Mouse (Mus musculus): ENCODE measurements around the gene Nt5c2. TPM values are rescaled to one million over a fixed set of nuclear protein-coding genes. Genes with fewer than 3 reads are reported as not detected.

Gene Nt5c2
- polyA plus RNA-seq, 1 experiment from 2014 or later, result 45.3 TPM

DNA sequence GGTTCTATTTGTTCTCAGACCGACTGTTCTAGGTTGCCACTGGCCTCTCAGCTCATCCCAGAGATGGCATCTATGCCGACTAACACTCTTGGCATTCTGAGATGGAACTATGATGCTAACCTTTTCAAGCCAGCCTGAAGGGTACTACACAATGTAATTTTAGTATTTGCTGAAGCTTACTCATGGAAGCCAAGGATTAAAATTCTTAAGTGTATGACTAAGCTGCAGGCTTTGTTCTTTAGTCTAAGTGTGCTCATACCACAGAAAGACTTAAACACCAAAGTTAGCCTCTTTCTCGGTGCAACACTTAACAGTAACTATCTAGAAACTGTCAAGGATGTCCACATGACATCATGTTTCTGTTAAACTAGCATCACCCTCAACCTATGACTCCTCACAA lies 122.1 kb downstream of the Nt5c2 start:
- H3K4me3 ChIP-seq (ENCODE audit: low read depth, low read length), result no peak overlapping the region
- no peak overlapping the region for H3K27ac ChIP-seq (ENCODE audit: low read length)
- no peaks in the 10 kb centered on the region for H3K9me3 ChIP-seq (ENCODE audit: low read length)
- WGBS, result 60% methylated on average over 3 of the region's 3 CpGs
- TF ChIP-seq EP300 (IDR thresholded peaks at IDR 0.05) (peak; percentile 91), CTCF (IDR thresholded peaks at IDR 0.05) (no peak)
- H3K4me1 ChIP-seq (ENCODE audit: insufficient read depth, low read depth, low read length), result no peaks in the 10 kb centered on the region; the same call in 1 of the 2 replicates
- DNase-seq (ENCODE audit: low spot score) (peak; percentile 76), ATAC-seq (peak; percentile 89)
- H3K4me2 ChIP-seq (replicated peaks; ENCODE audit: low read depth, low read length), result no peak overlapping the region
- H3K9ac ChIP-seq (replicated peaks; ENCODE audit: low read depth), result no peak overlapping the region
- H3K36me3 ChIP-seq (ENCODE audit: insufficient read depth, low read length), result peaks cover 46% of the 10 kb centered on the region
- no peaks in the 10 kb centered on the region for H3K27me3 ChIP-seq (replicated peaks; ENCODE audit: insufficient read depth, low read length)

DNA sequence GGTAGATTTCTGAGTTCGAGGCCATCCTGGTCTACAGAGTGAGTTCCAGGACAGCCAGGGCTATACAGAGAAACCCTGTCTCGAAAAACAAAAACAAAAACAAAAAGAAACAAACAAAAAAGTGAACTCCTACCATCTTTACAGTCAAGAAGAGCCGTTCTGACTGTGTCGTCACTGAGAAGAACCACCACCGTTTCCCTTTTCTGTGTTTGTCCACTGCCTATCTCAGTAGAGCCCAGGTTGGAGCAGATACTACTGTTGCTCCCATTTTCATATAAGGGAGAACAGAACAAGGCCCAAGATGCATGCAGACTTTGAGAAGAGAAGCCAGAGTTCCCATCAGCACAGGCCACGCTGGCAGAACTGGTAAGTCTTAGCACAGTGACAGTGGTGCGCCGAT lies 124.3 kb downstream of the Nt5c2 start:
- Histone ChIP-seq H3K4me1 (ENCODE audit: insufficient read depth, low read depth, low read length) (no peaks in the 10 kb centered on the region; the same call in 1 of the 2 replicates), H3K4me2 (replicated peaks; ENCODE audit: low read depth, low read length) (no peak overlapping the region), H3K36me3 (ENCODE audit: insufficient read depth, low read length) (peaks cover 31% of the 10 kb centered on the region; the same call in 1 of the 2 replicates), H3K27me3 (replicated peaks; ENCODE audit: insufficient read depth, low read length) (no peaks in the 10 kb centered on the region), H3K27ac (ENCODE audit: low read length) (no peak overlapping the region), H3K4me3 (ENCODE audit: low read depth, low read length) (no peak overlapping the region), H3K9ac (replicated peaks; ENCODE audit: low read depth) (no peak overlapping the region), H3K9me3 (ENCODE audit: low read length) (no peaks in the 10 kb centered on the region)
- DNase-seq (ENCODE audit: low spot score), result no peak
- WGBS, result 91% methylated on average over 8 of the region's 8 CpGs
- TF ChIP-seq EP300 (IDR thresholded peaks at IDR 0.05) (no peak), CTCF (IDR thresholded peaks at IDR 0.05) (no peak)
- no peak for ATAC-seq

DNA sequence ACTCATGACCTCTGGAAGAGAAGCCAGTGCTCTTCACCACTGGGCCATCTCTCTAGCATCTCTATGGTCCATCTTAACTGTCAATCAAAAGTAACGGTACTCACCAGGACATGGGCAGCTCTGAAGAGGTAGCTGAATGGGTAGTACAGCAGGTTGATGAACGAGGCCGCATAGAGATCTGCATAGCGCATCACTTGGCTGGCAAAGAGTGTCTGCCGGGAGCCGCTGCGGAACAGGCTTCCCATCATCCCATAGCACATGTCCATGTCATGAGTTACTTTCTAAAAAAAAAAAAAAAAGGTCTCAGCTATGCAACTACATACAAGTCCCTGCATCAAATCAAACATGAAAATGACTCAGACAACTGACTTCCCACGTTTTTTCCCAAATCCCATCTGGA lies 125.3 kb downstream of the Nt5c2 start:
- peaks cover 27% of the 10 kb centered on the region; the same call in 1 of the 2 replicates for H3K36me3 ChIP-seq (ENCODE audit: insufficient read depth, low read length)
- DNase-seq (ENCODE audit: low spot score), result no peak

DNA sequence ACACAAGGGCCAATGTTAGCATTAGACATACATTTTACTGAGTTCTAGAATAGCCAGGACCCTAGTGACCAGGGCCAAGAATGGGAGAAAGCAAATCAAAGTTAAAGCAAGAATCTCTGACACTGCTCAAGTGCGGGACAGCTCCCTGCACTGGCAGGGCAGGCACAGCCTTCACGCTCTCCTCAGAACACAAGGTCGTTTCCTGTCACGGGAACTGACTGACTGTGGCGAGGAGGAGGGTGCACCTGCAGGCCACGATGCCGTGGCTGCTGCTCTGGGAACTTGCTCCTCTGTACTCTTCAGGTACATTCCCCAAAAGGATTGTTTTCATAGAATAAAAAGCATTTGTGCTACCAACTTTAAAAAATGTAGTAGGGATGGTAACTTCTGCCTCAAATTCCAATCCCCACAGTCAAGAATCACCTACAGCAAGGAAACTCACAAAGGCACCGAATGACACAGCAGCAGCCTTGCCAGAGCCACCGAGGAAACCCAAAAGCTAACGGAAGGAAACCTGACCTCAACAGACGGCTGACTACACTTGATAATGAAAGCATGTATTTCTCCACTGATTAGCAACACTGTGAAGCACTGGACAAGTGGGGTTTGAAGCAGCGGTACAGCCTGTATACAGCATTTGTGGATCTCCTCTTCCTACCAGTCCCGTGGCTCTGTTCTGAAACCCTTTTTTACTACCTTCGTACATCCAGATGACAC lies 127.0 kb downstream of the Nt5c2 start:
- H3K9me3 ChIP-seq (ENCODE audit: low read length), result no peaks in the 10 kb centered on the region
- no peak overlapping the region for H3K27ac ChIP-seq (ENCODE audit: low read length)
- TF ChIP-seq EP300 (IDR thresholded peaks at IDR 0.05) (no peak), CTCF (IDR thresholded peaks at IDR 0.05) (no peak)
- no peak overlapping the region for H3K4me2 ChIP-seq (replicated peaks; ENCODE audit: low read depth, low read length)
- no peaks in the 10 kb centered on the region for H3K27me3 ChIP-seq (replicated peaks; ENCODE audit: insufficient read depth, low read length)
- peaks cover 23% of the 10 kb centered on the region; the same call in 1 of the 2 replicates for H3K36me3 ChIP-seq (ENCODE audit: insufficient read depth, low read length)
- H3K9ac ChIP-seq (replicated peaks; ENCODE audit: low read depth), result no peak overlapping the region
- H3K4me1 ChIP-seq (ENCODE audit: insufficient read depth, low read depth, low read length), result no peaks in the 10 kb centered on the region; the same call in 1 of the 2 replicates
- ATAC-seq, result no peak
- no peak for DNase-seq (ENCODE audit: low spot score)
- WGBS, result 51% methylated on average over 14 of the region's 14 CpGs
- H3K4me3 ChIP-seq (ENCODE audit: low read depth, low read length), result no peak overlapping the region

More for the DNA sequence above, 125.3 kb downstream of the Nt5c2 start:
- no peaks in the 10 kb centered on the region for H3K9me3 ChIP-seq (ENCODE audit: low read length)
- H3K27ac ChIP-seq (ENCODE audit: low read length), result no peak overlapping the region
- TF ChIP-seq CTCF (IDR thresholded peaks at IDR 0.05) (no peak), EP300 (IDR thresholded peaks at IDR 0.05) (no peak)
- no peak overlapping the region for H3K4me2 ChIP-seq (replicated peaks; ENCODE audit: low read depth, low read length)
- no peaks in the 10 kb centered on the region; the same call in 1 of the 2 replicates for H3K4me1 ChIP-seq (ENCODE audit: insufficient read depth, low read depth, low read length)
- ATAC-seq, result no peak
- 95% methylated on average over 8 of the region's 8 CpGs for WGBS
- H3K9ac ChIP-seq (replicated peaks; ENCODE audit: low read depth), result no peak overlapping the region
- no peaks in the 10 kb centered on the region for H3K27me3 ChIP-seq (replicated peaks; ENCODE audit: insufficient read depth, low read length)
- H3K4me3 ChIP-seq (ENCODE audit: low read depth, low read length), result no peak overlapping the region

DNA sequence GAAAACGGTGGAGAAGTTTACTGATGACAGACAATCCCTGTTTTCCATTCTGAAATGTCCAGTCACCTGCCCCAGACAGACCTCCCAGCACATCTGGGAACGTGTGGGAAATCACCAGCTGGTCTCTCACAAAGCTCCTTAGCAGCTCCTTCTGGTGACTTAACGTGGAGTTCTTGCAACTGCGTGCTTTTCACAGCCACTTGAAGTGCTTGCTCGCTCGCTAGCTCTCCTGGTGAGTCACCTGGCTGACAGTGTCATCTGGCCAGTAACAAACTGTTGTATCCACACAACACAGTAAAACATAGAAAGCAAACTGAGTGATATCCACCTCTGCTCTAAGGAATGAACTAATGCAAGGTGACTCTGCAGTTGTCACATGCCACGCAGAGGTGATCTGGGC lies 128.1 kb downstream of the Nt5c2 start:
- no peaks in the 10 kb centered on the region for H3K27me3 ChIP-seq (replicated peaks; ENCODE audit: insufficient read depth, low read length)
- no peak overlapping the region for H3K4me3 ChIP-seq (ENCODE audit: low read depth, low read length)
- H3K36me3 ChIP-seq (ENCODE audit: insufficient read depth, low read length), result peaks cover 23% of the 10 kb centered on the region; the same call in 1 of the 2 replicates
- TF ChIP-seq CTCF (IDR thresholded peaks at IDR 0.05) (no peak), EP300 (IDR thresholded peaks at IDR 0.05) (no peak)
- WGBS, result 61% methylated on average over 7 of the region's 7 CpGs
- peak; percentile 77 for ATAC-seq
- H3K9me3 ChIP-seq (ENCODE audit: low read length), result no peaks in the 10 kb centered on the region
- H3K4me2 ChIP-seq (replicated peaks; ENCODE audit: low read depth, low read length), result no peak overlapping the region
- no peak overlapping the region for H3K9ac ChIP-seq (replicated peaks; ENCODE audit: low read depth)
- H3K4me1 ChIP-seq (ENCODE audit: insufficient read depth, low read depth, low read length), result no peaks in the 10 kb centered on the region; the same call in 1 of the 2 replicates
- 0 out of 2 replicates have a peak overlapping the region, but pooled peaks have one; percentile 28 for H3K27ac ChIP-seq (ENCODE audit: low read length)
- DNase-seq (ENCODE audit: low spot score), result peak; percentile 74

DNA sequence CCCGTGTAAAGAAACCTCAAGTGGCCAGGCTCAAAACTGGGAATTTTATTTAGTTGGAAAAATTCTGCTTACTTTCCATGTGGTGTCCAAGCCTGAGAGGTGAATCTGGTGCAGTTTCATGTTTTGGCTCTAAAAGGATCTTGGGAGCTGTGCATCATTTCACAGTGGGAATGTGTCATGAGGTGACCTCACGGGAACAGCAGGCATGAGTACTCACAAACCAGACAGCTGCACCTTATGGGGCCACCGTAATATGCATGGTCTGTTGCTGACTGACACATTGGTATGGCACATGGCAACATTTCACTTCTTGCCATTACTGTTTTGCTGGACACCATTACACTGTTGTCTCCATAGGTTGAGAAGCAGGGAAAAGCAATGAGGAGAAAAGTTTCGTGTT lies 129.6 kb downstream of the Nt5c2 start:
- ATAC-seq, result no peak
- Histone ChIP-seq H3K9ac (replicated peaks; ENCODE audit: low read depth) (no peak overlapping the region), H3K4me3 (ENCODE audit: low read depth, low read length) (no peak overlapping the region), H3K27me3 (replicated peaks; ENCODE audit: insufficient read depth, low read length) (no peaks in the 10 kb centered on the region), H3K9me3 (ENCODE audit: low read length) (no peaks in the 10 kb centered on the region), H3K36me3 (ENCODE audit: insufficient read depth, low read length) (peaks cover 16% of the 10 kb centered on the region; the same call in 1 of the 2 replicates), H3K4me2 (replicated peaks; ENCODE audit: low read depth, low read length) (no peak overlapping the region), H3K4me1 (ENCODE audit: insufficient read depth, low read depth, low read length) (no peaks in the 10 kb centered on the region; the same call in 1 of the 2 replicates), H3K27ac (ENCODE audit: low read length) (no peak overlapping the region)
- DNase-seq (ENCODE audit: low spot score), result no peak
- WGBS, result 86% methylated on average over 4 of the region's 4 CpGs
- TF ChIP-seq EP300 (IDR thresholded peaks at IDR 0.05), result no peak
- TF ChIP-seq CTCF (IDR thresholded peaks at IDR 0.05), result no peak

All from lung, postnatal 0 days (tissue).